Mouse (Mus musculus) neural tube, embryonic 12.5 days (tissue): ENCODE measurements around the gene Olfr920. TPM values are rescaled to one million over a fixed set of nuclear protein-coding genes. Genes with fewer than 3 reads are reported as not detected.

Experiments
- ATAC-seq: fragments of 200-750 bp; cut with Nextera tagmentation; 2 replicates; pipeline ENCODE4 v1.8.0; 2017; ENCODE audit warnings: low read depth, mild to moderate bottlenecking, moderate TSS enrichment, moderate library complexity; ENCODE audit not compliant: low FRiP score
- H3K27ac ChIP-seq: fragments of 300-500 bp; sonication (generic); 2 replicates; pipeline ENCODE4 v1.5.1; 2016
- H3K27me3 ChIP-seq: fragments of 300-500 bp; sonication (generic); replicated peaks from 2 replicates; pipeline ENCODE4 v1.6.1; 2016; ENCODE audit warnings: mild to moderate bottlenecking
- H3K36me3 ChIP-seq: fragments of 300-500 bp; sonication (generic); 2 replicates; pipeline ENCODE4 v1.6.1; 2016; ENCODE audit warnings: mild to moderate bottlenecking
- H3K4me1 ChIP-seq: fragments of 300-500 bp; sonication (generic); 2 replicates; pipeline ENCODE4 v1.6.1; 2016
- H3K4me2 ChIP-seq: fragments of 300-500 bp; sonication (generic); replicated peaks from 2 replicates; pipeline ENCODE4 v1.6.1; 2016; ENCODE audit warnings: mild to moderate bottlenecking
- H3K4me3 ChIP-seq: fragments of 300-500 bp; sonication (generic); 2 replicates; pipeline ENCODE4 v1.5.1; 2016
- H3K9ac ChIP-seq: fragments of 300-500 bp; sonication (generic); 2 replicates; pipeline ENCODE4 v1.6.1; 2016; ENCODE audit warnings: mild to moderate bottlenecking
- H3K9me3 ChIP-seq: fragments of 300-500 bp; sonication (generic); 2 replicates; pipeline ENCODE4 v1.6.1; 2016; ENCODE audit warnings: mild to moderate bottlenecking
- WGBS: fragments of 180-500 bp; shearing (Covaris S2); methylation state at CpG from one replicate; pipeline ENCODE4 v1.1.7; 2016; 5-methylcytosine and 5-hydroxymethylcytosine counted together
- polyA plus RNA-seq: library from polyadenylated mRNA; unstranded; fragments of >200 nt; fragmentation: Nextera tagmentation; extraction: Ambion mirVana; gene quantifications from 2 replicates; pipeline ENCODE4 v1.2.1, GENCODE M21; 2016

Olfr920 gene
- not detected in 2 replicates for polyA plus RNA-seq

GRCm38 (mm10) chr9:38751999-38752398 is at the start of gene Olfr920:
Gene Olfr920 (plus strand): TSS chr9:38752299.
- Histone ChIP-seq H3K9me3 (no peaks in the 10 kb centered on the region), H3K9ac (no peak within 1 kb of the TSS), H3K27me3 (no peaks in the 10 kb centered on the region), H3K4me1 (no peaks in the 10 kb centered on the region), H3K4me2 (no peak within 1 kb of the TSS), H3K36me3 (no peaks in the 10 kb centered on the region), H3K4me3 (no peak within 1 kb of the TSS), H3K27ac (no peak within 1 kb of the TSS)
- 97% methylated on average over 1 of the region's 1 CpGs for WGBS
- ATAC-seq, result no peak

GRCm38 (mm10) chr9:38718102-38718501 is 34.0 kb upstream of the Olfr920 start, which contains the start of gene Vwa5a:
Gene Vwa5a (plus strand): TSS chr9:38718268.
- H3K4me3 ChIP-seq, result peak within 1 kb of the TSS; percentile 36
- no peaks in the 10 kb centered on the region for H3K27me3 ChIP-seq
- peaks cover 7% of the 10 kb centered on the region; the same call in 1 of the 2 replicates for H3K4me1 ChIP-seq
- ATAC-seq, result peak; percentile 42; the same call in 1 of the 2 replicates
- H3K9ac ChIP-seq, result 0 out of 2 replicates have a peak within 1 kb of the TSS, but pooled peaks have one; percentile 2
- H3K36me3 ChIP-seq, result no peaks in the 10 kb centered on the region
- H3K4me2 ChIP-seq, result peak within 1 kb of the TSS; percentile 59
- no peak within 1 kb of the TSS for H3K27ac ChIP-seq
- no peaks in the 10 kb centered on the region for H3K9me3 ChIP-seq
- 3% methylated on average over 4 of the region's 4 CpGs for WGBS

- Histone ChIP-seq H3K36me3 (no peaks in the 10 kb centered on the region), H3K9me3 (no peaks in the 10 kb centered on the region), H3K4me1 (peaks cover 7% of the 10 kb centered on the region; the same call in 1 of the 2 replicates), H3K4me2 (peak overlapping the region; percentile 59), H3K27ac (no peak overlapping the region), H3K9ac (0 out of 2 replicates have a peak overlapping the region, but pooled peaks have one; percentile 2), H3K27me3 (no peaks in the 10 kb centered on the region), H3K4me3 (peak overlapping the region; percentile 36)
- peak; percentile 62; the same call in 1 of the 2 replicates for ATAC-seq
- 2% methylated on average over 3 of the region's 3 CpGs for WGBS
Observed at GRCm38 (mm10) chr9:38718927-38719441, 33.1 kb upstream of the Olfr920 start.

GRCm38 (mm10) chr9:38724044-38724443 is 28.1 kb upstream of the Olfr920 start:
- no peaks in the 10 kb centered on the region for H3K36me3 ChIP-seq
- no peak overlapping the region for H3K9ac ChIP-seq
- 98% methylated on average over 1 of the region's 1 CpGs for WGBS
- H3K27me3 ChIP-seq, result no peaks in the 10 kb centered on the region
- no peak overlapping the region for H3K4me2 ChIP-seq
- H3K9me3 ChIP-seq, result no peaks in the 10 kb centered on the region
- H3K4me3 ChIP-seq, result no peak overlapping the region
- no peak overlapping the region for H3K27ac ChIP-seq
- no peaks in the 10 kb centered on the region for H3K4me1 ChIP-seq
- ATAC-seq, result no peak

- Histone ChIP-seq H3K4me1 (no peaks in the 10 kb centered on the region), H3K27ac (no peak overlapping the region), H3K27me3 (no peaks in the 10 kb centered on the region), H3K4me3 (no peak overlapping the region), H3K36me3 (no peaks in the 10 kb centered on the region), H3K9me3 (no peaks in the 10 kb centered on the region), H3K4me2 (no peak overlapping the region), H3K9ac (no peak overlapping the region)
- ATAC-seq, result no peak
- 81% methylated on average over 3 of the region's 3 CpGs for WGBS
Observed at GRCm38 (mm10) chr9:38728218-38728617, 23.9 kb upstream of the Olfr920 start.

- Histone ChIP-seq H3K9ac (no peak overlapping the region), H3K4me1 (no peaks in the 10 kb centered on the region), H3K9me3 (no peaks in the 10 kb centered on the region), H3K27me3 (no peaks in the 10 kb centered on the region), H3K4me3 (no peak overlapping the region), H3K36me3 (no peaks in the 10 kb centered on the region), H3K4me2 (no peak overlapping the region), H3K27ac (no peak overlapping the region)
- no peak for ATAC-seq
- WGBS, result 91% methylated on average over 1 of the region's 1 CpGs
Observed at GRCm38 (mm10) chr9:38741408-38741807, 10.7 kb upstream of the Olfr920 start.

- H3K4me2 ChIP-seq, result no peak overlapping the region
- 92% methylated on average over 4 of the region's 4 CpGs for WGBS
- H3K9me3 ChIP-seq, result no peaks in the 10 kb centered on the region
- H3K27me3 ChIP-seq, result no peaks in the 10 kb centered on the region
- no peaks in the 10 kb centered on the region for H3K4me1 ChIP-seq
- no peak overlapping the region for H3K4me3 ChIP-seq
- H3K9ac ChIP-seq, result no peak overlapping the region
- ATAC-seq, result no peak
- no peak overlapping the region for H3K27ac ChIP-seq
- no peaks in the 10 kb centered on the region for H3K36me3 ChIP-seq
Observed at GRCm38 (mm10) chr9:38744619-38745315, 7.3 kb upstream of the Olfr920 start.

GRCm38 (mm10) chr9:38772768-38773167 is 20.7 kb downstream of the Olfr920 start, which contains the start of gene Olfr921:
Gene Olfr921 (plus strand): TSS chr9:38773068.
- no peaks in the 10 kb centered on the region for H3K9me3 ChIP-seq
- no peaks in the 10 kb centered on the region for H3K36me3 ChIP-seq
- H3K4me3 ChIP-seq, result no peak within 1 kb of the TSS
- H3K4me1 ChIP-seq, result no peaks in the 10 kb centered on the region
- no peak within 1 kb of the TSS for H3K4me2 ChIP-seq
- H3K9ac ChIP-seq, result no peak within 1 kb of the TSS
- no peak for ATAC-seq
- H3K27me3 ChIP-seq, result no peaks in the 10 kb centered on the region
- H3K27ac ChIP-seq, result no peak within 1 kb of the TSS

GRCm38 (mm10) chr9:38792689-38793088 is 40.6 kb downstream of the Olfr920 start:
- H3K4me1 ChIP-seq, result no peaks in the 10 kb centered on the region
- H3K27me3 ChIP-seq, result no peaks in the 10 kb centered on the region
- no peak overlapping the region for H3K9ac ChIP-seq
- H3K27ac ChIP-seq, result no peak overlapping the region
- WGBS, result 89% methylated on average over 2 of the region's 2 CpGs
- H3K4me2 ChIP-seq, result no peak overlapping the region
- H3K36me3 ChIP-seq, result no peaks in the 10 kb centered on the region
- ATAC-seq, result no peak
- no peak overlapping the region for H3K4me3 ChIP-seq
- no peaks in the 10 kb centered on the region for H3K9me3 ChIP-seq

GRCm38 (mm10) chr9:38805696-38806095 is 53.6 kb downstream of the Olfr920 start:
- Histone ChIP-seq H3K4me3 (no peak overlapping the region), H3K4me1 (no peaks in the 10 kb centered on the region), H3K9ac (no peak overlapping the region), H3K4me2 (no peak overlapping the region), H3K27ac (no peak overlapping the region), H3K9me3 (no peaks in the 10 kb centered on the region), H3K27me3 (no peaks in the 10 kb centered on the region), H3K36me3 (no peaks in the 10 kb centered on the region)
- no peak for ATAC-seq
